Mouse (Mus musculus): ENCODE measurements around the gene Panx2. TPM values are rescaled to one million over a fixed set of nuclear protein-coding genes. Genes with fewer than 3 reads are reported as not detected.

Panx2 gene
- total RNA-seq, 2 experiments from 2014 or later: 159 to 177 TPM

GRCm38 (mm10) chr15:89063001-89063400, 3.5 kb downstream of the Panx2 start:
- Histone ChIP-seq H3K4me3 (peak overlapping the region; percentile 41), H3K27ac (peak overlapping the region; percentile 79)
- no peak for DNase-seq (ENCODE audit: low spot score in 2 of 2)
- no peak for TF ChIP-seq CTCF (conservative IDR thresholded peaks at IDR 0.05)

- peak; percentile 84 to 90 for DNase-seq (ENCODE audit: low spot score in 2 of 2)
- no peak for TF ChIP-seq CTCF (conservative IDR thresholded peaks at IDR 0.05)
- peak overlapping the region; percentile 41; the same call in 1 of the 2 replicates for H3K4me3 ChIP-seq
- peak overlapping the region; percentile 81 for H3K27ac ChIP-seq
These were observed 4.0 kb downstream of the Panx2 start for GRCm38 (mm10) chr15:89063536-89063935.

GRCm38 (mm10) chr15:89064891-89065290, 5.4 kb downstream of the Panx2 start:
- TF ChIP-seq CTCF (conservative IDR thresholded peaks at IDR 0.05): no peak
- Histone ChIP-seq H3K27ac (no peak overlapping the region; the same call in 1 of the 2 replicates), H3K4me3 (no peak overlapping the region)
- DNase-seq (ENCODE audit: low spot score in 2 of 2): no peak

GRCm38 (mm10) chr15:89067609-89068008, 8.1 kb downstream of the Panx2 start:
- H3K27ac ChIP-seq: no peak overlapping the region
- no peak for TF ChIP-seq CTCF (conservative IDR thresholded peaks at IDR 0.05)
- no peak overlapping the region for H3K4me3 ChIP-seq
- DNase-seq (ENCODE audit: low spot score in 2 of 2): no peak

- H3K27ac ChIP-seq: peak overlapping the region; percentile 48; the same call in 1 of the 2 replicates
- TF ChIP-seq CTCF (conservative IDR thresholded peaks at IDR 0.05): no peak
- DNase-seq (ENCODE audit: low spot score in 2 of 2): no peak
- H3K4me3 ChIP-seq: no peak overlapping the region
These were observed 8.7 kb downstream of the Panx2 start for GRCm38 (mm10) chr15:89068226-89068625.

GRCm38 (mm10) chr15:89069336-89069840, 9.9 kb downstream of the Panx2 start:
- H3K4me3 ChIP-seq: 0 out of 2 replicates have a peak overlapping the region, but pooled peaks have one; percentile 4
- no peak for TF ChIP-seq CTCF (conservative IDR thresholded peaks at IDR 0.05)
- peak in 1 of 2 experiments; percentile 52 for DNase-seq (ENCODE audit: low spot score in 2 of 2)
- peak overlapping the region; percentile 80 for H3K27ac ChIP-seq

- Histone ChIP-seq H3K4me3 (no peak overlapping the region), H3K27ac (peak overlapping the region; percentile 80)
- peak in 1 of 2 experiments; percentile 50 for DNase-seq (ENCODE audit: low spot score in 2 of 2)
- no peak for TF ChIP-seq CTCF (conservative IDR thresholded peaks at IDR 0.05)
These were observed 11.1 kb downstream of the Panx2 start for GRCm38 (mm10) chr15:89070606-89071005.

- Histone ChIP-seq H3K4me3 (no peak overlapping the region), H3K27ac (peak overlapping the region; percentile 94)
- no peak for DNase-seq (ENCODE audit: low spot score in 2 of 2)
- no peak for TF ChIP-seq CTCF (conservative IDR thresholded peaks at IDR 0.05)
These were observed 14.6 kb downstream of the Panx2 start for GRCm38 (mm10) chr15:89073993-89074603.

- H3K4me3 ChIP-seq: peak within 1 kb of the TSS; percentile 81
- H3K27ac ChIP-seq: peak within 1 kb of the TSS; percentile 94
- TF ChIP-seq CTCF (conservative IDR thresholded peaks at IDR 0.05): no peak
- no peak for DNase-seq (ENCODE audit: low spot score in 2 of 2)
These were observed 15.3 kb downstream of the Panx2 start, which contains the start of gene Trabd for GRCm38 (mm10) chr15:89074613-89075477. Gene Trabd, plus strand, starts transcription at chr15:89075124.

GRCm38 (mm10) chr15:89075478-89076147, 16.1 kb downstream of the Panx2 start:
- peak; percentile 43 for TF ChIP-seq CTCF (conservative IDR thresholded peaks at IDR 0.05)
- peak; percentile 82 to 83 for DNase-seq (ENCODE audit: low spot score in 2 of 2)
- peak overlapping the region; percentile 94 for H3K27ac ChIP-seq
- peak overlapping the region; percentile 81 for H3K4me3 ChIP-seq

- TF ChIP-seq CTCF (conservative IDR thresholded peaks at IDR 0.05): no peak
- peak overlapping the region; percentile 81 for H3K4me3 ChIP-seq
- no peak for DNase-seq (ENCODE audit: low spot score in 2 of 2)
- peak overlapping the region; percentile 90 for H3K27ac ChIP-seq
These were observed 16.7 kb downstream of the Panx2 start for GRCm38 (mm10) chr15:89076156-89076731.

GRCm38 (mm10) chr15:89078208-89078836, 18.8 kb downstream of the Panx2 start:
- no peak for DNase-seq (ENCODE audit: low spot score in 2 of 2)
- Histone ChIP-seq H3K27ac (peak overlapping the region; percentile 90; the same call in 1 of the 2 replicates), H3K4me3 (peak overlapping the region; percentile 81; the same call in 1 of the 2 replicates)
- TF ChIP-seq CTCF (conservative IDR thresholded peaks at IDR 0.05): no peak
